Mouse (Mus musculus): ENCODE results near the gene Fam185a. TPM values are rescaled to one million over a fixed set of nuclear protein-coding genes. Genes with fewer than 3 reads are reported as not detected.
A peak's percentile ranks its signal among the peaks of the same experiment; 100 is the strongest.

Fam185a gene
- total RNA-seq, 2 experiments from 2014 or later: 12.7 to 12.9 TPM

DNA sequence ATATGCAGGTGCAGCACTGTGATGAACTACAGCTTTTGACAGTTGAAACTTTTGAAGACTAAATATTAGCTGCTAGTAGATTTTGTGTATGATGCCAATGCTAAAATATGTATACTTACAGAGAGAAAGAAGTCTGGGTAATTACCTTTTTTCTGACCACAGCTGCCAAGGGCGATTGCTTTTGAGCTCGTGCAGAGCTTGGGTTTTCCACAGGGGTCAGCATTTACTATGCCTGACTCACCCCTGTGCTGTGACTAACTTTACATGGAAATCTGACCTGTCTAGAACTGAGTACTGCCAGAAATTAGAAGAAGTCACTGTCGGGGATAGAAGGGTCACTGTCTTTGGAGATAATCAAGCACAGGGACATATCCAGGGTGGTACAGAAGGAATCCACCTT, 67.5 kb downstream of the Fam185a start:
- no peak for DNase-seq (ENCODE audit: low spot score in 2 of 2)

- DNase-seq (ENCODE audit: low spot score in 2 of 2): no peak
Observed at GRCm38 (mm10) chr5:21493294-21493999, 68.7 kb downstream of the Fam185a start.

DNA sequence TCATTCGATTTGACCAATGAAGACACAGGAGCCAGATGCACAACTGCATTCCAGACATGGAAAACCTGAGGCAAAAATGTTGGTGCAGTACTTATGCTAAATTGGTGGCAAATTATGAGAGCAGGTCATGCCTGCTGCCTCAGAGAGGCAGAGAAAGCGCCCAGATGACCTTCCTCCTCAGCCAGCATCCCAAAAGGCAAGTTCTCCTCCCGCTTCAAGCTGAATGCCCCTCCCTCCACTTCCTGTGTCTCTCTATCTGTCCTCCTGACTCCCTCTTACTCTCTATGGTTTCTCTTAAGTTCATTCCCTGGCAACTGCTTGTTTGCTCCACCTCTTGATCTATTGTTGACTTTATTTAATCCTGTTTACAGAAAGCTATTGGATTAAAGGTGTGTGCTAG, 70.0 kb downstream of the Fam185a start:
- no peak for DNase-seq (ENCODE audit: low spot score in 2 of 2)

GRCm38 (mm10) chr5:21496321-21496720, 71.6 kb downstream of the Fam185a start:
- DNase-seq (ENCODE audit: low spot score in 2 of 2): no peak

DNA sequence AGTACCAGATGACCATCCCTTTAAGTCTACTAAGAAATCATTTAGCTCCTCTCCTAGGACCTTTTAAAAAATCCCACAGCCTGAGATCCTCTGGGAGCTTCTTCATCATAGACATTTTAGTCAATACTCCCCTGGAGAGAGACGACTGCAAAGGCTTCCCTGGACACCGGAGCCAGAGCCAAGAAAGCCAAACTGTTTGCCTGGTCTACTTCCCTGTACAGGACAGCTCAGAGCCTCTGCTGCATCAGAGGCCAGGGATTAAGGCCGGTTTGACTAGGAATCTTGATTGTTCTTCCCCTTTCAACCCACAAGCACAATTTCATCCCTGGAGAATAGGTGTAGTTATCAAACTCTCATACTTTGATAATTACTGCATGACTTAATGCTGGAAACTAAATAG, 72.1 kb downstream of the Fam185a start:
- no peak for DNase-seq (ENCODE audit: low spot score in 2 of 2)

DNA sequence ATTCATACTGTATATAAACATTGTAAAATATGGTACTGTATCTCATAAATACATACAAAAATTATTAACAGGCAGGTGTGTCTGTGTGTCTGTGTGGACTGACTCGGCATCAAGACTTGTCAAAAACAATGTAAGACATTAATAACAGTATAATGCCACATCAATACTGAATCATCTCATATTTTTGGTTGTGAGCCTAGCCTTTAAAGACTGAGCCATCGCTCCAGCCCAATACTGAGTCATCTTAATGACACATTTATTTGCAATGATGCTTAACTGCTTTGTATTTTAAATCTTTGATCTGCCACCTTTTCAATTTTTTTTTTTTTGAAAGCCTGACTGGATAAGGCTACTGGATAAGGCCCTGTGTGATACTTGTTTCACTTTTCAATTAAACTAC, 73.7 kb downstream of the Fam185a start:
- no peak for DNase-seq (ENCODE audit: low spot score in 2 of 2)

- DNase-seq (ENCODE audit: low spot score in 2 of 2): no peak
Observed at GRCm38 (mm10) chr5:21498925-21499324, 74.2 kb downstream of the Fam185a start.

DNA sequence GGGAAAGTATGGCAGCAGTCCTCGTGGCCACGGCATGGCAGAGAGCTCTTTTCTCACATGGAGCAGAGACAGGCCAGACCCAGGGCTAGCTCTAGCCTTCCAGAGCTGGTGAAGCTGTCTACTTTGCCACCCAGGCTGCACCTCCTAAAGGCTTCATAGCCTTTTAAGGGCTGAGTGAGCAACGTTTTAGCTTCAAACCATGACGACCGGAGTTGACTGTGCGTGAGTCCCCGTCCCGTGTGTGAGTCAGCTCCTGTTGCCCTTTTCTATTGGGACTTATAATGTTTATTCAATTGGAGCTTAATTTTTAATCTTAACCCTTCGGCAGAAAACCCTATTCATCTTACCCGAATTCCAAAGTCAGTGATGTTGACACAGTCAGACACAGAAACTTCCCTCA, 75.4 kb downstream of the Fam185a start:
- DNase-seq (ENCODE audit: low spot score in 2 of 2): no peak

- DNase-seq (ENCODE audit: low spot score in 2 of 2): no peak
Observed at GRCm38 (mm10) chr5:21500941-21501340, 76.2 kb downstream of the Fam185a start.

DNA sequence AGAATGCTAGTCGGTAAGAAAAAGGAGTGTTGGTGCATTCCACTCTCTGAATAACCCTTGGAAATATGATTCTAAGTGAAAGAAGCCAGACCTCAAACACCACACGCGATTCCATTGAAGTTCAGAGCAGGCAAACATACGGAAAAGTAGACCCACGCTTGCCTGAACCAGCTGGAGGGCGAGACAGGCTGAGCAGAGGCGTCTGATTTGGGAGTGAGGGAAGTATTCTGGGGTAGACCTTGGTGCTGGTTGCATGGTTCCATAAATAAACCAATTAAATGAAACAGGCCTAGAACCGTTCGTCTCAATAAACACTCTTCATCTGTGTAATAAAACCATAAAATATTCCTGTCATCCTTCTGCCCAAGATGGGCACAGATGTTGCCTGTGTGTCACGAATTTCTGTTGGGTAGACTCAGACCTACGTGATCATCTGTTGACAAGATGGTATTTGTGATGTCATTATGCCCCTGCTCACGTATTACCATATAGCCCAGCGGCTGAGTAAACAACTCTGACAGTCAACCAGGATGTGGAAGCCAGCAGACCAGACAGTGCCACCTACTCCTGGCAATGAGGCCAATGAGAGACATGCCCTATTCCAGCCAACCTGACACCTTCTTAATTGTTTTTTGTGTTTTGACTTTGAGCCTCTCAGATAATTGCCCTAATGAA, 78.3 kb downstream of the Fam185a start:
- peak in 1 of 2 experiments; percentile 21 for DNase-seq (ENCODE audit: low spot score in 2 of 2)

GRCm38 (mm10) chr5:21505159-21505558, 80.4 kb downstream of the Fam185a start:
- no peak for DNase-seq (ENCODE audit: low spot score in 2 of 2)

DNA sequence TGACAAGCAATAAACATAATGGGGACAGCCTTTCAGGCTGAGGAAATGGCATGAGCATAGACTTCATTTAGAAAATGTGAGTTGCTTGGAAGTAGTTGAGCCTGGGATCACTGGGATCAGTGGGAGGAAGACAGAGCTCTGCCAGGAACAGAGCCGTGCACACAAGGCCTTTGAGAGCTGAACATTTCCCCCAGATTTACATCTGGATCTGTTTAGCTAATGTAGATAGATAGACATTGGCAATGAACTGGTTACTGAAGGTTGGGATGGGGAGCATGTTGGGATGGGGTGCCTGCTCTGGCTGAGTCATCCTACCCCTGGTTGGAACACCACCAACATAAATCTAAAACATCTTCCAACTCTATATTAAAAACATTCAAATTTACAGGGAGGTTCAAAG, 82.1 kb downstream of the Fam185a start:
- no peak for DNase-seq (ENCODE audit: low spot score in 2 of 2)

GRCm38 (mm10) chr5:21509801-21510200, 85.0 kb downstream of the Fam185a start:
- DNase-seq (ENCODE audit: low spot score in 2 of 2): no peak

GRCm38 (mm10) chr5:21513363-21513762, 88.6 kb downstream of the Fam185a start:
- no peak for DNase-seq (ENCODE audit: low spot score in 2 of 2)

DNA sequence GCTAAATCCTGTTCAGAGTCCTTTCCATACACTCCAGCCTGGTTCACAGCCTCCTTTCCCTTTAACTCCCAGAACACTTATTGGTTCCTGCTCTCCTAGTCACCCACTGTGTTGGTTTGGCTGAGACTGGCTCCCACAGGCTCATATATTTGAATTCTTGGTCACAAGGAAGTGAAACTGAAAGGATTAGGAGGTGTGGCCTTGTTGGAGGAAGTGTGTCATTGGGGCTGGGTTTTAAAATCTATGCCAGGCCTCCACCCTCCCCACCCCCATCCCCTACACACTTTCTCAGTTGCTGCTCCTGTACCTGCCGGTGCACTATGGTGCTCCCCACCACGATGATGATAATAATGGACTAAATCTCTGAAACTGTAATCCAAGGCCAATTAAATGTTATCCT, 92.8 kb downstream of the Fam185a start:
- no peak for DNase-seq (ENCODE audit: low spot score in 2 of 2)

DNA sequence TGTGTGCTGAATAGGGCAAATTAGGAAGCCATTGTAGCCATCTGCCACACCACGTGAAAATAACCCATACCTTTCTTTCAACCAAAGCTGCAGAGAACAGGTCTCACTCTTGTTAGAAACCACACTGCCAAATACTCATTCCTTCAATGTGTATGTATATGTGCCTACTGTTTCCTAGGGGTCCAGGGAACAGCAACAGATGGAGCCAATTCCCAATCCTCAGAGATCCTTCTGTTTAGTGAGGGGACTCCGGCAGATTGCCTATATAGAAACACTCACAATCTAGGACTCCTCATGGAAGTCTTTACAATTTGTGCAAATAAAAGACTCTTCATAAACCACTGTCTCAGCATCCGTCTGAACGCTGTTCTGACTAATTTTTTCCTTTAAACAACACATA, 93.4 kb downstream of the Fam185a start:
- no peak for DNase-seq (ENCODE audit: low spot score in 2 of 2)

DNA sequence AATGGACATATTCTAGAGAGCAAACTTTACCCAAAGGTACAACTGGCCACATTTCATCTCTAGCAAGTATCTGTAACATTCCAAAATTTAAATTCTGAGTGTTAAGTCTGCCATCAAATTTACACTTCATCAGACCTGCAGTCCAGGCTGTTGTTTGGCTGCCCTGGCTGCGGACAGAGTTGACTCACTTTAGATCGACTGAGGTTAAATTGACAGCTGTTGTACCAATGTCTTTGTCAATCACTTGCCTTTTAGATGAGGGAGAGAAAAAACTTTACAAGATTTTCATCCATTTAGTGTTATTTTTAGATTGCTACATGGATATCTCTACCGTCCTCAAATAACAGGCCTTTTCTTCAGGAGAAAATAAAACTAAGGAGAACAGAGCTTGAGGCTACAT, 94.4 kb downstream of the Fam185a start:
- DNase-seq (ENCODE audit: low spot score in 2 of 2): no peak

- no peak for DNase-seq (ENCODE audit: low spot score in 2 of 2)
Observed at GRCm38 (mm10) chr5:21526835-21527485, 102.2 kb downstream of the Fam185a start.

- DNase-seq (ENCODE audit: low spot score in 2 of 2): no peak
Observed at GRCm38 (mm10) chr5:21527488-21527911, 102.7 kb downstream of the Fam185a start.

DNA sequence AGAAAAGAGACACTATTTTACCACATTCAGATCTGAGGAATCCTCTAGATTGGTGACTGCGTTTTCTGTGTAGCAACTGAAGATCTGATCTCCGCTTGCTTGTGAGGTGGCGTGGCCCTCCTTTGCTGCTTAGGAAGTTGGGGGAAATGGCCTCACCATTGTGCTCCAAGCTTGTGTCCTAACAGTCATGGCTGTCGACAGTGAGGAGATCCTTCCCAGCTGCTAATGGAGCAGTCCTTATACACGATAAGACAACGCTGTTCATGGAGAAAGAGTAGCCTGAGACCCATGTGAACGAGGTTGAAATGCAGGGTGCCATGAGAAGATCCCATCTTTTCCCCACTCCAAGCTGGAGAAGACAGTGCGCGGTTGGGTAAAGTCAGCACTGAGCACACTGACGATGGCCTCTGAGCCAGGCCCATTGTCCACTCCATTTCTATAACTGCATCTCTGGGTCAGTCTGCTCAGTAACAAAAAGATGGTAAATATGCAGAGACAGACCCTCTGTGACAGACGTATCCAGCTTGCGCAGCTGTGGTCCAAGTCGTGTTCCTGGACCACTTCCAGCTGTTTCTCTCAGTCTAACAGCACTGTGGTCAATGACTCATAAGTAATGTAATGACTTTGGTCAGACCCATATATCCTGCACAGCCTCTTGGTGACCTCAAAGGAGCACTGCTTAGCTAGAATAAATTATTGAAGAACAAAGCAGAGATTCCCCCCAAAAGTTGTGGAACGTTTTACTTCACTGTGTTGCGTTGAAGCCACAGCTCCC, 103.5 kb downstream of the Fam185a start:
- DNase-seq (ENCODE audit: low spot score in 2 of 2): no peak

DNA sequence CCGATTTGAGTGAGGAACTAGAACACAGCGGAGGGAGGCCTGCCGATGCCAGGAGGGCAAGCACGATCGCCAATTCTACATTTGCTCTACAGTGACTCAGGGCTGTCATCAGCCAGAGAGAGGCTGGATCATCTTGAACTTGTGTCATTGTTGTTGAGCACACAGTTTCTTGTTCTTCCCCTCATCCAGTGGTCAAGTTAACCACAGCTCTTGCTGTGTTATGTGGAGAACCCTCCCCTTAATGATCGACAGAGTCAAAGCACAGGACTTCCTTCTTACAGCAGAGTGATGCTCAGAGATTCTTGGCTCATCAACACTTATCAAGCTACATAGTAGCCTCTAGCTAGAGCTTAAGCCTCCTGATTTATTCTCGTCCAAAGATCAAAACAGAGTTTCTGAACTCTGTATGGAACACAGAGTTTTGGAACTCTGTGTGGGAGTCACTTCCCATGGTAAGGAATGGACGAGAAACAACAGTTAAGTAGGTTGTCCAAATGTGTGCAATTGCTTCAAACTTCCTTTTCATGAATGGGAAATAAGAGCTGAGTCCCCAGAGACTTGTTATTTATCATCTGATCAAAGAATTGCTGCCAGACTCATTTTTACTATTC, 104.5 kb downstream of the Fam185a start:
- no peak for DNase-seq (ENCODE audit: low spot score in 2 of 2)
